Mouse (Mus musculus): Measurements from ENCODE around the gene Olfr1440.

DNA sequence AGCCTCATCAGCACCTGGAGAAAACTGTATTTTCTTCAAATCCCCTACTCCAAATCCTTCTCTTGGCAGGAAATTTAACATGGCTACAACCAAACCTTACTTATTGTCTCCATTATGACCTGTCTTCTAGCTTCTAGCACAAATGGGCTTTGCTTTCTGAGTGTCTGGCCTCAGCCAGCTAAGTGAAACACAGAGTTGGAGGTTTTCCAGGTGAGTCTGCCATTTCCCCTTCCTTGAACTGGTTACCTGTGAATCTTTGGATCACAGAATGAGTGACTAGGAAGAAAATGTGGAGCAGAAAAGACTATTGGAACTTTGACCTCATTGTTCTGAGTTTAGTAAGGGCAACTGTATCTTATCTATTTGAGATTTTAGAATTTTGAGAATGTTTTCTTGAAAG, 30.3 kb downstream of the Olfr1440 start, which contains the start of gene Olfr1441:
- no peak for TF ChIP-seq E2F4 (IDR thresholded peaks at IDR 0.05; ENCODE audit: insufficient read depth)
- no peak for TF ChIP-seq POLR2AphosphoS2 (IDR thresholded peaks at IDR 0.05; ENCODE audit: insufficient read length, low read depth)

Measured in myocyte (in vitro differentiated cells).